Mouse (Mus musculus) embryonic facial prominence, embryonic 15.5 days (tissue): ENCODE results near the gene Pde4c. TPM values are rescaled to one million over a fixed set of nuclear protein-coding genes. Genes with fewer than 3 reads are reported as not detected.
A peak's percentile ranks its signal among the peaks of the same experiment; 100 is the strongest.

Experiments
- ATAC-seq: fragments of 200-750 bp; cut with Nextera tagmentation; 2 replicates; pipeline ENCODE4 v1.8.0; 2017; ENCODE audit warnings: low read depth, moderate TSS enrichment; ENCODE audit not compliant: insufficient number of reproducible peaks, low FRiP score, low TSS enrichment
- H3K27ac ChIP-seq: fragments of 300-500 bp; sonication (generic); replicated peaks from 2 replicates; pipeline ENCODE4 v1.5.1; 2015; ENCODE audit warnings: mild to moderate bottlenecking, inconsistent platforms
- H3K27me3 ChIP-seq: fragments of 300-500 bp; sonication (generic); 2 replicates; pipeline ENCODE4 v1.6.1; 2015; ENCODE audit warnings: inconsistent platforms
- H3K36me3 ChIP-seq: fragments of 300-500 bp; sonication (generic); 2 replicates; pipeline ENCODE4 v1.6.1; 2015; ENCODE audit warnings: mild to moderate bottlenecking, inconsistent platforms
- H3K4me1 ChIP-seq: fragments of 300-500 bp; sonication (generic); 2 replicates; pipeline ENCODE4 v1.6.1; 2015; ENCODE audit warnings: inconsistent platforms
- H3K4me2 ChIP-seq: fragments of 300-500 bp; sonication (generic); replicated peaks from 2 replicates; pipeline ENCODE4 v1.6.1; 2015; ENCODE audit warnings: mild to moderate bottlenecking, inconsistent platforms
- H3K4me3 ChIP-seq: fragments of 300-500 bp; sonication (generic); replicated peaks from 2 replicates; pipeline ENCODE4 v1.5.1; 2015; ENCODE audit warnings: mild to moderate bottlenecking, inconsistent platforms
- H3K9ac ChIP-seq: fragments of 300-500 bp; sonication (generic); 2 replicates; pipeline ENCODE4 v1.6.1; 2015; ENCODE audit warnings: inconsistent platforms
- H3K9me3 ChIP-seq: fragments of 300-500 bp; sonication (generic); replicated peaks from 2 replicates; pipeline ENCODE4 v1.6.1; 2016; ENCODE audit warnings: inconsistent platforms
- WGBS: fragments of 180-500 bp; shearing (Covaris S2); methylation state at CpG from one replicate; pipeline ENCODE4 v1.1.7; 2015; 5-methylcytosine and 5-hydroxymethylcytosine counted together
- polyA plus RNA-seq: library from polyadenylated mRNA; unstranded; fragments of >200 nt; fragmentation: Nextera tagmentation; extraction: Ambion mirVana; gene quantifications from 2 replicates; pipeline ENCODE4 v1.2.1, GENCODE M21; 2015

The Pde4c gene
- polyA plus RNA-seq, 1 experiment from 2014 or later: 0.29 TPM

DNA sequence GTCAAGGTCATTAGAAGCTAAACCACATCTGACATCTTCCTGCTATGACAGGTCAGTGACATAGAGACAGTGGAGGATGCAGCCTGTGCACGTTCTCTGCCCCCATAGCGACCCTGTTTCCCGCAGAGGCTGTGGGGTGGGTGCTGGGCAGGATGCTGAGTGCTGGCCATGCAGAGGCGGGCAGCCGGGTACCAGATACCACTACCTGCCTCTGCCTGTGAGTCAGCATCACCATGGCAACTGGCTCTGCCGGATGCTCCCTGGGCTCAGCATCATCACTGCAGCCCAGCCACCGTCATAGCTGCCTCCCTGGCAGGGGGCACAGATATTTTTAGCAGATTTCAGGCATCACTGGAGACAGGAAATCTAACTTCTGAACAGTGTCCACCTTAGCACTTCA, 39.2 kb upstream of the Pde4c start:
- Histone ChIP-seq H3K4me2 (no peak overlapping the region), H3K9me3 (no peaks in the 10 kb centered on the region), H3K36me3 (peaks cover 9% of the 10 kb centered on the region; the same call in 1 of the 2 replicates), H3K4me3 (no peak overlapping the region), H3K27ac (no peak overlapping the region), H3K27me3 (no peaks in the 10 kb centered on the region), H3K4me1 (peaks cover 22% of the 10 kb centered on the region), H3K9ac (no peak overlapping the region)
- WGBS: 58% methylated on average over 7 of the region's 7 CpGs
- ATAC-seq: no peak

- ATAC-seq: no peak
- Histone ChIP-seq H3K9me3 (no peaks in the 10 kb centered on the region), H3K36me3 (no peaks in the 10 kb centered on the region), H3K4me3 (no peak overlapping the region), H3K27me3 (no peaks in the 10 kb centered on the region), H3K4me1 (peaks cover 25% of the 10 kb centered on the region), H3K27ac (no peak overlapping the region), H3K9ac (no peak overlapping the region), H3K4me2 (no peak overlapping the region)
- WGBS: 80% methylated on average over 8 of the region's 8 CpGs
Measured at GRCm38 (mm10) chr8:70687576-70687975, 35.9 kb upstream of the Pde4c start.

- ATAC-seq: no peak
- Histone ChIP-seq H3K9ac (no peak overlapping the region), H3K36me3 (no peaks in the 10 kb centered on the region), H3K4me3 (no peak overlapping the region), H3K4me2 (no peak overlapping the region), H3K4me1 (peaks cover 24% of the 10 kb centered on the region), H3K27me3 (no peaks in the 10 kb centered on the region), H3K9me3 (no peaks in the 10 kb centered on the region), H3K27ac (no peak overlapping the region)
- WGBS: 88% methylated on average over 3 of the region's 3 CpGs
Measured at GRCm38 (mm10) chr8:70688136-70688535, 35.4 kb upstream of the Pde4c start.

DNA sequence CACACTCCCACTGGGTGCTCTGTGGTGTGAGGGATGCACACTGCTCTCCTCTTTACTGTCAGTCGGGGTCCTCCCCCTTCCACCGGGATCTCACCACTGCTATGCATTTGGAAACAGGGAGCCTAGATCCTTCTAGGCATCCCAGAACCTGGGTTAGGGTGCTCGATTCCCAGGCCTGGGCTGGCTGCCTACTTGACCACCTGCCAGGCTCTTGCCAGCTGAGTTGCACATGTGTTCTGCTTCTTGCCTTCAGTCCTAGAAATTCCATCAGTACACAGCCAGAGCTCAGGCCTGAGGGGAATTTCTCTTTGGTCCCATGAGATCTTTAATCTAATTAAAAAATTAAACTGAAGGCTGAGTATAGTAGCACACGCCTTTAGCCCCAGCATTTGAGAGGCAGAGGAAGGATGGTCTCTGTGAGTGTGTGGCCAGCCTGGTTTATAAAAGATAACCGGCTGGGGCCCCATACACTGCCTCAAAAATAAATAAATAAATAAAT, 33.6 kb upstream of the Pde4c start:
- Histone ChIP-seq H3K4me2 (no peak overlapping the region), H3K27me3 (no peaks in the 10 kb centered on the region), H3K27ac (no peak overlapping the region; the same call in 1 of the 2 replicates), H3K9ac (no peak overlapping the region), H3K4me3 (no peak overlapping the region), H3K4me1 (peaks cover 25% of the 10 kb centered on the region), H3K9me3 (no peaks in the 10 kb centered on the region), H3K36me3 (no peaks in the 10 kb centered on the region)
- ATAC-seq: no peak
- WGBS: 48% methylated on average over 5 of the region's 5 CpGs

GRCm38 (mm10) chr8:70691230-70691629, 32.3 kb upstream of the Pde4c start:
- no peaks in the 10 kb centered on the region for H3K36me3 ChIP-seq
- WGBS: 56% methylated on average over 4 of the region's 4 CpGs
- peak overlapping the region; percentile 39 for H3K4me3 ChIP-seq
- no peaks in the 10 kb centered on the region for H3K27me3 ChIP-seq
- peak overlapping the region; percentile 78 for H3K27ac ChIP-seq
- no peak for ATAC-seq
- no peaks in the 10 kb centered on the region for H3K9me3 ChIP-seq
- peaks cover 38% of the 10 kb centered on the region for H3K4me1 ChIP-seq
- no peak overlapping the region for H3K9ac ChIP-seq
- peak overlapping the region; percentile 61 for H3K4me2 ChIP-seq

DNA sequence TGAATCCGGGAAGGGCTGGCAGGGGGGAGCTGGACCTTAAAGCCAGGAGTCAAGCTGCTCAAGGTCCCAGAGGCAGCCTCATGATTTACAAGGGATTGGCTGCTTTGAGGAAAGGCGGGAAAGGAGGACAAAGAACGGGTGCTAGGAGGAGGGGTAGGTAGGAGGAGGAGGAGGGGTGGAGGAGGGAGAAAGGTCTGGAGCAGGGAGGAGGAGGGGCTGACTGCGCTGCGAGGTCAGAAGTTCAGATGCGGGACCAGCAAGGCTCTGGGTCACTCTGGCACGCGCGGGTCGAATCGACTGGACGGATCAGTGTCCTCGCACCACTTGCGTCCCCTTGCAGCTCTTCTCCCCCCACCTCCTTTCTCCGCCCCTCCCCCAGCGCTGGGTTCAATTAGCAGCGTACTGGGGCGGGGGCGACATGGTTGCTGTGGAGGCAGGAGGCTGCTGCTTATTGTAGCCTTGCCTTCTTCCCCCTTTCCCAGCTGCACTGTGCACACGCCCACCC, 31.7 kb upstream of the Pde4c start:
- 2% methylated on average over 20 of the region's 20 CpGs for whole genome bisulfite sequencing
- H3K27ac ChIP-seq: peak overlapping the region; percentile 78
- H3K9me3 ChIP-seq: no peaks in the 10 kb centered on the region
- peak; percentile 64; the same call in 1 of the 2 replicates for ATAC-seq
- H3K4me1 ChIP-seq: peaks cover 43% of the 10 kb centered on the region
- no peaks in the 10 kb centered on the region for H3K27me3 ChIP-seq
- peak overlapping the region; percentile 61 for H3K4me2 ChIP-seq
- peak overlapping the region; percentile 39 for H3K4me3 ChIP-seq
- peak overlapping the region; percentile 23 for H3K9ac ChIP-seq
- no peaks in the 10 kb centered on the region for H3K36me3 ChIP-seq

- 65% methylated on average over 5 of the region's 5 CpGs for WGBS
- no peak for ATAC-seq
- no peak overlapping the region for H3K9ac ChIP-seq
- H3K27me3 ChIP-seq: no peaks in the 10 kb centered on the region
- no peak overlapping the region for H3K4me3 ChIP-seq
- no peak overlapping the region for H3K4me2 ChIP-seq
- peaks cover 58% of the 10 kb centered on the region for H3K4me1 ChIP-seq
- no peak overlapping the region for H3K27ac ChIP-seq
- H3K9me3 ChIP-seq: no peaks in the 10 kb centered on the region
- H3K36me3 ChIP-seq: no peaks in the 10 kb centered on the region
Measured at GRCm38 (mm10) chr8:70693636-70694035, 29.9 kb upstream of the Pde4c start.

GRCm38 (mm10) chr8:70695318-70696018, 28.1 kb upstream of the Pde4c start:
- Histone ChIP-seq H3K4me1 (peaks cover 58% of the 10 kb centered on the region), H3K27me3 (no peaks in the 10 kb centered on the region), H3K4me2 (peak overlapping the region; percentile 63), H3K9me3 (no peaks in the 10 kb centered on the region), H3K4me3 (no peak overlapping the region), H3K27ac (peak overlapping the region; percentile 99), H3K36me3 (no peaks in the 10 kb centered on the region), H3K9ac (no peak overlapping the region)
- ATAC-seq: no peak
- 26% methylated on average over 32 of the region's 32 CpGs for WGBS

GRCm38 (mm10) chr8:70696019-70696885, 27.3 kb upstream of the Pde4c start:
- peak overlapping the region; percentile 27 for H3K4me3 ChIP-seq
- 0 out of 2 replicates have a peak overlapping the region, but pooled peaks have one; percentile 33 for H3K9ac ChIP-seq
- no peak for ATAC-seq
- H3K4me1 ChIP-seq: peaks cover 62% of the 10 kb centered on the region
- H3K4me2 ChIP-seq: peak overlapping the region; percentile 63
- 0 out of 2 replicates have a peak, but pooled peaks cover 2% of the 10 kb centered on the region for H3K36me3 ChIP-seq
- no peaks in the 10 kb centered on the region for H3K27me3 ChIP-seq
- H3K27ac ChIP-seq: peak overlapping the region; percentile 99
- no peaks in the 10 kb centered on the region for H3K9me3 ChIP-seq
- WGBS: 6% methylated on average over 31 of the region's 31 CpGs

GRCm38 (mm10) chr8:70696946-70697345, 26.6 kb upstream of the Pde4c start:
- Histone ChIP-seq H3K4me3 (peak overlapping the region; percentile 27), H3K27ac (peak overlapping the region; percentile 99), H3K9me3 (no peaks in the 10 kb centered on the region), H3K36me3 (0 out of 2 replicates have a peak, but pooled peaks cover 5% of the 10 kb centered on the region), H3K4me2 (peak overlapping the region; percentile 63), H3K9ac (no peak overlapping the region; the same call in 1 of the 2 replicates), H3K27me3 (no peaks in the 10 kb centered on the region), H3K4me1 (peaks cover 62% of the 10 kb centered on the region)
- 28% methylated on average over 4 of the region's 4 CpGs for WGBS
- ATAC-seq: no peak
